Mouse (Mus musculus): ENCODE measurements around the gene Oas3.

DNA sequence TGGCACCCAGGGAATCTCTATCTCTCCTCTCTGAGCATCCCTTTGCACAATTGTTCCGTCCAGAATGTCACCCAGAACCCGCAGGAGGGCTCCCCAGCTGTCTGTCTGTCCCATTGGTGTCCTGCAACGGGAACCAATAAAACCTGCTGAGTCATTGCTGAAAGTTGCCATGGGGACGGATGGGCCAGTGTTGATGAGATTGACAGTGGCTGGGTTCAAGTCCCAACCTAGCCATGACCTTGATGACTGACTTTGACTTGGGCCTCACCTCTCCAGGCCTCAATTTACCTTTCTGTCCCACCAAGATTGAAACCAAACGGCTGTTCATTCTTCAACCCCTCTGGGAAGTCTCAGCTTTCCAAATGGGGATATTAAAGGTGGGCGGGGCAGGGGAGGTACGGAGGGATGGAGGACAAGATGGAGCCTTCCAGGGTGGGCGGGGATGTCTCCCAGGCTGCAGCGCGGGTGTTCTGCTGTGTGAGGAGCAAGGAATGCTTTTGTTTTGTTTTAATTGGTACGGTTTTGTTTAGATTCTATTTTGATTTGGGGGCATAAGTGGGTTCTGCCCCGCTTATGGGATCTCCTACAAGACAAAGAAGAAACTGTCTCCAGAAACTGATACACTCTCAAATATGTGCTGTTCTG lies 51.5 kb downstream of the Oas3 start:
- no peak for TF ChIP-seq POLR2A (IDR thresholded peaks at IDR 0.05; ENCODE audit: borderline replicate concordance, extremely low read depth, low read depth, low read length)
- TF ChIP-seq CTCF (IDR thresholded peaks at IDR 0.05; ENCODE audit: insufficient read depth, low read length), result no peak

Data from lung, adult 2 months (tissue).